Mouse (Mus musculus) layer of hippocampus, postnatal 25 days (tissue): ENCODE measurements around the gene Fhit. TPM values are rescaled to one million over a fixed set of nuclear protein-coding genes. Genes with fewer than 3 reads are reported as not detected.
"Not testable (repeated sequence)": the region's sequence is repeated elsewhere in the genome, so short reads cannot be mapped to it uniquely, and the experiment has no call there.

ENCODE experiments used
- DNase-seq, 2 experiments: peaks; one replicate each; pipeline ENCODE4 v3.0.0; 2022; ENCODE audit warnings: mixed read lengths in 2 of 2, low spot score in 1 of 2; ENCODE audit errors: extremely low spot score in 1 of 2
- total RNA-seq, 2 experiments: library from RNA; stranded (reverse); gene quantifications; 2 replicates each; pipeline ENCODE4 v1.2.3; 2021

The Fhit gene
- total RNA-seq, 2 experiments from 2014 or later: 5.0 to 5.7 TPM

GRCm38 (mm10) chr14:10022304-10022703 lies 1139.5 kb downstream of the Fhit start:
- no peak for DNase-seq

GRCm38 (mm10) chr14:10020400-10021140 lies 1141.3 kb downstream of the Fhit start:
- no peak for DNase-seq

- no peak for DNase-seq
These were observed 1148.0 kb downstream of the Fhit start for GRCm38 (mm10) chr14:10013817-10014266.

- DNase-seq: no peak
These were observed 1148.6 kb downstream of the Fhit start for GRCm38 (mm10) chr14:10013003-10013816.

GRCm38 (mm10) chr14:10006278-10006677 lies 1155.6 kb downstream of the Fhit start:
- no peak for DNase-seq

- no peak for DNase-seq
These were observed 1158.0 kb downstream of the Fhit start for GRCm38 (mm10) chr14:10003847-10004246.

- no peak for DNase-seq
These were observed 1171.2 kb downstream of the Fhit start for GRCm38 (mm10) chr14:9990677-9991076.

- no peak for DNase-seq
These were observed 1184.8 kb downstream of the Fhit start for GRCm38 (mm10) chr14:9976934-9977510.

GRCm38 (mm10) chr14:9974402-9974801 lies 1187.4 kb downstream of the Fhit start:
- no peak for DNase-seq

- DNase-seq: no peak
These were observed 1198.0 kb downstream of the Fhit start for GRCm38 (mm10) chr14:9963853-9964252.

GRCm38 (mm10) chr14:9960396-9960795 lies 1201.4 kb downstream of the Fhit start:
- DNase-seq: no peak

- DNase-seq: no peak
These were observed 1262.3 kb downstream of the Fhit start for GRCm38 (mm10) chr14:9899494-9899893.

GRCm38 (mm10) chr14:9896556-9896955 lies 1265.3 kb downstream of the Fhit start:
- peak; percentile 3 to 8 for DNase-seq

- no peak for DNase-seq
These were observed 1309.8 kb downstream of the Fhit start for GRCm38 (mm10) chr14:9852041-9852440.

GRCm38 (mm10) chr14:9832290-9832689 lies 1329.5 kb downstream of the Fhit start:
- no peak for DNase-seq

- DNase-seq: not testable (repeated sequence)
These were observed 1333.1 kb downstream of the Fhit start for GRCm38 (mm10) chr14:9828699-9829240.

- no peak for DNase-seq
These were observed 1345.9 kb downstream of the Fhit start for GRCm38 (mm10) chr14:9815963-9816362.

GRCm38 (mm10) chr14:9811847-9812321 lies 1350.0 kb downstream of the Fhit start:
- DNase-seq: peak; percentile 14 to 34

GRCm38 (mm10) chr14:9811177-9811846 lies 1350.5 kb downstream of the Fhit start:
- no peak for DNase-seq

- no peak for DNase-seq
These were observed 1368.4 kb downstream of the Fhit start for GRCm38 (mm10) chr14:9793403-9793802.
